Mouse (Mus musculus) lung, postnatal 0 days (tissue): ENCODE results near the gene Sertad2.

Source experiments
- CTCF ChIP-seq: IDR thresholded peaks from 2 replicates; pipeline ENCODE4 v1.5.1; 2016; ENCODE audit warnings: antibody characterized with exemption, mild to moderate bottlenecking
- EP300 ChIP-seq: IDR thresholded peaks from 2 replicates; pipeline ENCODE4 v1.6.1; 2016; ENCODE audit warnings: antibody characterized with exemption, mild to moderate bottlenecking, control low read depth

GRCm38 (mm10) chr11:20603066-20603812, 60.2 kb downstream of the Sertad2 start:
- no peak for TF ChIP-seq CTCF
- no peak for TF ChIP-seq EP300
